31 mouse cellular contexts compared by ENCODE assay signal in the genomic region with DNA sequence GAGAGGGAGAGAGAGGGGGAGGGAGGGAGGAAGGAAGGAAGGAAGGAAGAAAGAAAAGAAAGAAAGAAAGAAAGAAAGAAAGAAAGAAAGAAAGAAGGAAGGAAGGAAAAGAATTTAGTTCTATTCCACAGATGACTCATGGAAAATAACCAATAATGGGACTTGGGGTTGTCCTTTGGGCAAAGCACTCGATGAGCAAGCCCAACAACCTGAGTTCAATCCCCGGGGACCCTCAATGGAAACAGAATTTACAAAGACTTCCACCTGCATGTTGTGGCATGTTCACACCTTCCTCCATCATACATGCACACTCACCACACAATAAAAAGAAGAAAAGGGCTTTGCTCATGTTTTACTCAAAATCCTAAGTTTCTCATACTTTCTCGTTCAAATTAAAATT. TPM values are rescaled to one million over a fixed set of nuclear protein-coding genes. Genes with fewer than 3 reads are reported as not detected.
"Had no signal": no experiment of that assay in that cellular context is flagged by ENCODE, and none has a peak within 500 bp of the region (broad histone marks: within the 10 kb centered on the region; RNA-seq: fewer than 3 reads in every experiment).

No protein-coding gene starts in this region.

- DNase-seq: cerebellum, adult 9-10 months; cerebellum, adult 9-11 months; cerebellum, postnatal 10 days; cerebellum, postnatal 14 days; cerebellum, postnatal 25 days; cerebellum, postnatal 36 days; embryo, embryonic 11 days; forebrain, postnatal 0 days; gastrocnemius, adult 2 months; gastrocnemius, postnatal 10 days; gastrocnemius, postnatal 14 days; gastrocnemius, postnatal 25 days; gastrocnemius, postnatal 36 days; heart, adult 11 months; heart, adult 2 months had no signal

- H3K27me3 ChIP-seq: embryonic facial prominence, embryonic 12.5 days; embryonic facial prominence, embryonic 13.5 days; embryonic facial prominence, embryonic 15.5 days; forebrain, embryonic 12.5 days; forebrain, embryonic 13.5 days; forebrain, embryonic 15.5 days had no signal

- H3K9ac ChIP-seq: embryonic facial prominence, embryonic 12.5 days; embryonic facial prominence, embryonic 13.5 days; embryonic facial prominence, embryonic 15.5 days; forebrain, embryonic 12.5 days; forebrain, embryonic 13.5 days; forebrain, embryonic 15.5 days; forebrain, postnatal 0 days had no signal

- H3K27ac ChIP-seq: embryonic facial prominence, embryonic 10.5 days; embryonic facial prominence, embryonic 12.5 days; embryonic facial prominence, embryonic 13.5 days; embryonic facial prominence, embryonic 15.5 days; forebrain, embryonic 10.5 days; forebrain, embryonic 12.5 days; forebrain, embryonic 13.5 days; forebrain, embryonic 15.5 days; gastrocnemius, adult 2 months; heart, adult 2 months; heart, embryonic 10.5 days had no signal

- H3K4me3 ChIP-seq: embryonic facial prominence, embryonic 10.5 days; embryonic facial prominence, embryonic 12.5 days; embryonic facial prominence, embryonic 13.5 days; embryonic facial prominence, embryonic 15.5 days; erythroblast, embryonic 14.5 days; forebrain, embryonic 10.5 days; forebrain, embryonic 12.5 days; forebrain, embryonic 13.5 days; forebrain, embryonic 15.5 days; gastrocnemius, adult 2 months; heart, adult 2 months; heart, embryonic 10.5 days had no signal

- H3K4me2 ChIP-seq: embryonic facial prominence, embryonic 12.5 days; embryonic facial prominence, embryonic 13.5 days; embryonic facial prominence, embryonic 15.5 days; forebrain, embryonic 12.5 days; forebrain, embryonic 13.5 days; forebrain, embryonic 15.5 days had no signal

- H3K9me3 ChIP-seq: embryonic facial prominence, embryonic 10.5 days; embryonic facial prominence, embryonic 12.5 days; embryonic facial prominence, embryonic 13.5 days; embryonic facial prominence, embryonic 15.5 days; forebrain, embryonic 10.5 days; forebrain, embryonic 13.5 days; forebrain, embryonic 15.5 days; heart, embryonic 10.5 days had no signal

- H3K4me1 ChIP-seq: embryonic facial prominence, embryonic 10.5 days; embryonic facial prominence, embryonic 12.5 days; embryonic facial prominence, embryonic 15.5 days; forebrain, embryonic 10.5 days; forebrain, embryonic 12.5 days; forebrain, embryonic 13.5 days; forebrain, embryonic 15.5 days; heart, embryonic 10.5 days had no signal

- H3K36me3 ChIP-seq: embryonic facial prominence, embryonic 10.5 days; embryonic facial prominence, embryonic 12.5 days; embryonic facial prominence, embryonic 13.5 days; embryonic facial prominence, embryonic 15.5 days; forebrain, embryonic 10.5 days; forebrain, embryonic 12.5 days; forebrain, embryonic 15.5 days had no signal

RNA-seq across cellular contexts. Expression of a gene that starts 22.4 kb away (rescaled TPM):
- total RNA-seq: gastrocnemius, adult 18-20 months; gastrocnemius, adult 8-10 months; gastrocnemius, postnatal 25 days had no signal
- polyA plus RNA-seq: embryonic facial prominence, embryonic 11.5 days; erythroblast, embryonic 14.5 days; forebrain, embryonic 10.5 days; forebrain, embryonic 11.5 days; forebrain, embryonic 12.5 days; forebrain, embryonic 13.5 days; forebrain, embryonic 14.5 days; forebrain, embryonic 15.5 days; forebrain, embryonic 16.5 days; forebrain, postnatal 0 days had no signal
